Mouse (Mus musculus) forebrain, postnatal 0 days (tissue): ENCODE results near the gene AL732309.1. TPM values are rescaled to one million over a fixed set of nuclear protein-coding genes. Genes with fewer than 3 reads are reported as not detected.
A peak's percentile ranks its signal among the peaks of the same experiment; 100 is the strongest.

Experiments used
- ATAC-seq: fragments of 200-750 bp; cut with Nextera tagmentation; 2 replicates; pipeline ENCODE4 v1.8.0; 2017; ENCODE audit warnings: mild to moderate bottlenecking, moderate library complexity
- DNase-seq: peaks from one replicate; pipeline ENCODE4 v3.0.0-alpha.2; 2015
- H3K27ac ChIP-seq: fragments of 300-500 bp; sonication (generic); 2 replicates; pipeline ENCODE4 v1.5.1; 2014; ENCODE audit warnings: low read depth, mild to moderate bottlenecking, antibody characterized with exemption, low read length, moderate library complexity, mixed read lengths
- H3K27me3 ChIP-seq: fragments of 300-500 bp; sonication (generic); 2 replicates; pipeline ENCODE4 v1.6.1; 2014; ENCODE audit warnings: mild to moderate bottlenecking, low read length, mixed read lengths; ENCODE audit not compliant: insufficient read depth
- H3K36me3 ChIP-seq: fragments of 300-500 bp; sonication (generic); 2 replicates; pipeline ENCODE4 v1.6.1; 2014; ENCODE audit warnings: mild to moderate bottlenecking, moderate library complexity; ENCODE audit not compliant: insufficient read depth
- H3K4me1 ChIP-seq: fragments of 300-500 bp; sonication (generic); 2 replicates; pipeline ENCODE4 v1.6.1; 2014; ENCODE audit warnings: antibody characterized with exemption; ENCODE audit not compliant: insufficient read depth
- H3K4me2 ChIP-seq: fragments of 300-500 bp; sonication (generic); 2 replicates; pipeline ENCODE4 v1.6.1; 2014; ENCODE audit warnings: low read depth, mild to moderate bottlenecking, moderate library complexity
- H3K4me3 ChIP-seq: fragments of 300-500 bp; sonication (generic); 2 replicates; pipeline ENCODE4 v1.5.1; 2014; ENCODE audit warnings: low read depth, low read length, mixed read lengths
- H3K9ac ChIP-seq: fragments of 300-500 bp; sonication (generic); 2 replicates; pipeline ENCODE4 v1.6.1; 2014; ENCODE audit warnings: mild to moderate bottlenecking
- H3K9me3 ChIP-seq: fragments of 300-500 bp; sonication (generic); 2 replicates; pipeline ENCODE4 v1.6.1; 2016; ENCODE audit warnings: low read length
- CTCF ChIP-seq: sonication (generic); IDR thresholded peaks from 2 replicates; pipeline ENCODE4 v1.5.1; 2016; ENCODE audit warnings: antibody characterized with exemption, control low read depth, low read depth
- WGBS: fragments of 180-500 bp; shearing (Covaris S2); extraction: QIAGEN DNeasy Blood & Tissue Kit; methylation state at CpG from one replicate; pipeline ENCODE4 v1.1.7; 2014; 5-methylcytosine and 5-hydroxymethylcytosine counted together
- polyA plus RNA-seq: library from polyadenylated mRNA; unstranded; fragments of >200 nt; fragmentation: Nextera tagmentation; extraction: Ambion mirVana; gene quantifications from 2 replicates; pipeline ENCODE4 v1.2.1, GENCODE M21; 2015
- total RNA-seq: library from RNA; depleted of rRNA; stranded (reverse); fragments of >200 nt; gene quantifications from 2 replicates; pipeline ENCODE4 v1.2.3, GENCODE M21; 2014

AL732309.1 gene
- total and polyA plus RNA-seq, 2 experiments from 2014 or later = 3.0 to 10.1 TPM

DNA sequence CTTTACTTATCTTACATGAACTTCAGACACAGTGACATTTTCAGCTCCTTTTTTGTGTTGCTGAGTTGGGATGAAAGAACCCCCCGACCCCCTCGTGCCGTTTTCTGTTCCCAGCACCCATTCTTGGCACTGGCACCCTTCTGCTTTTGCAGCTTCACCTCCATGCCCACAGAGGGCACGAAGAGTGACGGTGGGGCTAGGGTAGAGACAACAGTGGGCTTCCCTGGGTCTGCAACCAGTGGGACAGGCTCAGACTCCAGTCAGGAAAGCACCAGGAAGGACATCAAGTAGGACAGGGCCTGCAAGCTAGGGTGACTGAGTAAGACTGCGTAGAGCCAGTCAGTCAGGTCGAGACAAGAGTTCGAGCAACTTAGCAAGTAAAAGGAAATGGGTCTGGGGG, 6.4 kb downstream of the AL732309.1 start:
- Histone ChIP-seq H3K36me3 (peaks cover 17% of the 10 kb centered on the region), H3K4me3 (peak overlapping the region; percentile 70), H3K27me3 (no peaks in the 10 kb centered on the region), H3K9ac (no peak overlapping the region), H3K4me2 (peak overlapping the region; percentile 89), H3K9me3 (no peaks in the 10 kb centered on the region), H3K27ac (peak overlapping the region; percentile 82; the same call in 1 of the 2 replicates), H3K4me1 (peaks cover 6% of the 10 kb centered on the region)
- WGBS = 46% methylated on average over 8 of the region's 8 CpGs
- no peak; the same call in 1 of the 2 replicates for ATAC-seq
- TF ChIP-seq CTCF = no peak
- DNase-seq = no peak

DNA sequence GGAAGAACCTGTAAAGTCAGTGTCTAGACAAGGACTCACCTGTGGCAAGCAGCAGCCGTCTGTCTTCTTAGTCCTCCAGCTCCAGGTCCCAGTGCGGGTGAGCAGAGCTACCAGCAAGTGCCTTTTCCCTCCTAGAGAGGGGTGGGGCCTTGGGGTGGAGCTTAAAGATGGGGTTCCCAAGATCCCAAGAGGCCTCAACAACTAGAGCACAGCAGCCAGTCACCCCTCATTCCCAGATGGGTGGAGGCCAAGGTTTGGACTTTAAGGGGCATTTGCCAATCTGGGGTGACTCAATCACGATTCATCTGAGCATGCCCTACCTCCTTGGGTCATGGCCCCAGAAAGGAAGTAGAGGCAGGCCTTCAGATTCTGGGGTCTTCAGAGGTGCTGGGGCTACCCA, 6.9 kb downstream of the AL732309.1 start:
- no peaks in the 10 kb centered on the region for H3K9me3 ChIP-seq
- H3K27me3 ChIP-seq = no peaks in the 10 kb centered on the region
- no peak overlapping the region for H3K9ac ChIP-seq
- no peak overlapping the region for H3K27ac ChIP-seq
- DNase-seq = no peak
- ATAC-seq = no peak
- 87% methylated on average over 3 of the region's 3 CpGs for WGBS
- no peak overlapping the region for H3K4me3 ChIP-seq
- H3K4me2 ChIP-seq = no peak overlapping the region
- peaks cover 6% of the 10 kb centered on the region for H3K4me1 ChIP-seq
- H3K36me3 ChIP-seq = peaks cover 12% of the 10 kb centered on the region
- TF ChIP-seq CTCF = no peak

DNA sequence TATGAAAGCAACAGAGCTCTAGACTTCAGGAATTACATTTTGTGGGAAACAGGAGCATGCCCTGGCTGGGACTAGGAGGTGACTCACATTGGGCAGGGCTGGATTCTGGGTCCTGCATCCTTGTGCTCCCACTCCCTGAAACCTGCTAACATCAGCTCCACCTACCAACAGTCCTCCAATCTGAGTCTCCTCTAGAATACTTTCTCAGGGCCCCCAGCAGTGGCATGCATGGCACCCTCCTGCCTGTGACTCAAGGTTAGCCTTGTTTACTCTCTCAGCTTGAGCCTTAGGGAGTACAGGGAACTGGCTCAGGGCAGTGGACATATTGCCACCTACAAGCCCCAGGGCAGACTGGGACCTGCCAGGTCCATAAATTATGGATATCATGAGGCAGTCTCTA, 8.6 kb downstream of the AL732309.1 start:
- Histone ChIP-seq H3K27ac (no peak overlapping the region), H3K9me3 (no peaks in the 10 kb centered on the region), H3K4me2 (no peak overlapping the region), H3K4me1 (peaks cover 6% of the 10 kb centered on the region), H3K27me3 (no peaks in the 10 kb centered on the region; the same call in 1 of the 2 replicates), H3K9ac (no peak overlapping the region), H3K4me3 (no peak overlapping the region), H3K36me3 (no peaks in the 10 kb centered on the region)
- DNase-seq (no peak), ATAC-seq (no peak)
- no peak for TF ChIP-seq CTCF

DNA sequence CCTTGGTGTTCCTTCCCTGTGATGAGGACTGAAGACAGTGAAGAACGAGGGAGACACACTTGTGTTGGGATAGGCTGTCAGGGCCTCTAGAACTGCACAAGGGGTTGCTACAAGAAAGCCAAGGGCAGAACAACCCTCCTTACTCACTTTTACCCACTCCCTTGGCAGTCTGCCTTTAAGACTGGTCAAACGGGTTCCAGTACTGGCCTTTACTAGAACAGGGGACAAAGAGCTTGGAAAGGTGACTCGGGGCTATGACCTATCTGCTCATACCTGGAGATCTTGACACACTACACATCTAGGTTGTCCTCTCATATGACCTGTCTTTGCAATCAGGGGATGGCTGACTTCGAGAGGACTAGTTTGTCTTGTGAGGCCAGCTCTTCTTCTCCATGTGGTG, 9.1 kb downstream of the AL732309.1 start:
- DNase-seq (no peak), ATAC-seq (no peak)
- H3K27ac ChIP-seq = no peak overlapping the region
- TF ChIP-seq CTCF = no peak
- H3K9me3 ChIP-seq = no peaks in the 10 kb centered on the region
- peaks cover 6% of the 10 kb centered on the region for H3K4me1 ChIP-seq
- H3K4me2 ChIP-seq = no peak overlapping the region
- no peak overlapping the region for H3K4me3 ChIP-seq
- H3K9ac ChIP-seq = no peak overlapping the region
- H3K36me3 ChIP-seq = no peaks in the 10 kb centered on the region
- no peaks in the 10 kb centered on the region; the same call in 1 of the 2 replicates for H3K27me3 ChIP-seq
- 66% methylated on average over 4 of the region's 4 CpGs for WGBS

DNA sequence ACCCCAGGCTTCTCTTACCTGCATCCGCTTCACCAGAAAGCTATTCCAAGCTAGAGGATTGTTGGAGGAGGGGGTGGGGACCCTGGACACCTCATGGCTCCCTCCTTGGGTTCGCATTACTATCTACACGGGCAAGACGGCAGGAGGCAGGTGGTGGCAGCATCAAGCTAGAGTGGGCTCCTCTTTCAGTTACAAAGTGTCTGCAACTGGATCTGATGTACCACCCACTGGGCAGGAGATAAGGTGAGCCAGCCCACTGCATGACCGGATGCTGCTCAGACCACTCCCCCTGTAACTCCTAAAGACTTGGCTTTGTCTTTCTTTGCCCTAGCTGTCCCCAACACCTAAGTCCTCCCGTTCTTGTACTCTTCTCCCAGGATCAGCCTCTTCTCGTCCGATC, 10.0 kb downstream of the AL732309.1 start, which contains the start of gene Rnf224:
TSS of gene Rnf224 (minus strand) at position 174 of the 400 bp plus-strand sequence.
- H3K4me3 ChIP-seq = no peak within 1 kb of the TSS
- peaks cover 5% of the 10 kb centered on the region for H3K4me1 ChIP-seq
- 45% methylated on average over 8 of the region's 8 CpGs for WGBS
- no peak for TF ChIP-seq CTCF
- H3K27ac ChIP-seq = no peak within 1 kb of the TSS
- ATAC-seq (no peak), DNase-seq (no peak)
- H3K9me3 ChIP-seq = no peaks in the 10 kb centered on the region
- H3K4me2 ChIP-seq = no peak within 1 kb of the TSS
- H3K27me3 ChIP-seq = no peaks in the 10 kb centered on the region; the same call in 1 of the 2 replicates
- H3K9ac ChIP-seq = no peak within 1 kb of the TSS
- H3K36me3 ChIP-seq = no peaks in the 10 kb centered on the region

DNA sequence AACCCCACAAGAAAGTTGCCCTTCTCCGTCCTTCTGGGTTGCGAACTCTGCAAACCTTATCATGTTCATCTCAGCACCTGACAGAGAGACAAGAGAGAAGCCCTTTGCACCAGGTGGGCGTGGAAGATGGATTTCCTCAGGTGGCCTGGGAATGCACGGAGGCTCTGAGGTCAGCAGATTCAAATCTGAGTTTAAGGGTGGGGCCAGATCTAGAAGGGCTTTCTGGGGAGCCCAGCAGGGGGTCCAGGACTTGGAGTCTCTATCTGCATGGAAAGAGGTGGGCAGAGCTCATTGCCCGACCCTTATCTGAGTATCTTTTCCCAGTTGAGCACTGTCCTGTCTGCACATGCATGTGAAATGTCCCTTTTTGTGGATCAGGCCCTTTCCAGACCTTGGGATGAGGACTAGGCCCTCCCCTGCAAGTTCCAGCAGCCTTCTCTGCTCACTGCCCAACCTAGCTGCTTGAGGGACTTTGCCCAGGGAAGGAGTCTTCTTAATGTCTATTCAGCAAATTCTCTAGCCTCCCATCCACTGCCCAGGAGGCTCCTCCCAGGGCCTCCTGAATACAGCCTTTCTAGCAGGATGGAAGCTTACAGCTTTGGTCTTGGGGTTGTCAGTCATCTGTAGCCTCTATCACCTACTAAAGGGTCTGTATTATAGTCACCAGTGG, 12.0 kb downstream of the AL732309.1 start:
- TF ChIP-seq CTCF = no peak
- no peak overlapping the region for H3K9ac ChIP-seq
- no peak for ATAC-seq
- DNase-seq = no peak
- no peak overlapping the region for H3K4me2 ChIP-seq
- H3K4me1 ChIP-seq = no peaks in the 10 kb centered on the region
- no peaks in the 10 kb centered on the region for H3K36me3 ChIP-seq
- no peak overlapping the region for H3K4me3 ChIP-seq
- no peaks in the 10 kb centered on the region for H3K9me3 ChIP-seq
- 87% methylated on average over 5 of the region's 5 CpGs for WGBS
- H3K27me3 ChIP-seq = no peaks in the 10 kb centered on the region; the same call in 1 of the 2 replicates
- H3K27ac ChIP-seq = no peak overlapping the region

DNA sequence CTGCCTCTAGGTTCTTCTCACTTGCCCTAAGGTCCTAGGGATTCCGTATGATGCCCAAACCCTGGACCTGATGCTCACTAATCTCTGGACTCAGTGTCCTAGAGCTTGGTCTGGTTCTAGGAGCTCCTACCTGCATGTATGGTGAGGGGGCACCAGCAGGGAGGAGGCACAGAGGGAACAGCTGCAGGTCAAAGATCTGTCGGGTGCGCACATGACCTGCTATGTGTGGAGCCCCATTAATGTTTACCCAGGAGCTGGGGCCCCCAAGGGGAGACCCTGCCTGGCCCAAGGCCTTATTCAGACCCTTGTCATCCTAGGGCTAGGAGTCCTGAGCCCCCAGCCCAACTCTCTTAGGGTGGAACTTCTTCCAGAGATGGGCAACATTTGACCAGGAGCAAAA, 12.6 kb downstream of the AL732309.1 start, which contains the start of gene Slc34a3:
TSS of gene Slc34a3 (minus strand) at position 315 of the 400 bp plus-strand sequence.
- ATAC-seq (no peak), DNase-seq (no peak)
- no peak for TF ChIP-seq CTCF
- Histone ChIP-seq H3K4me2 (no peak within 1 kb of the TSS), H3K9ac (no peak within 1 kb of the TSS), H3K27ac (no peak within 1 kb of the TSS), H3K4me3 (no peak within 1 kb of the TSS), H3K9me3 (no peaks in the 10 kb centered on the region), H3K27me3 (no peaks in the 10 kb centered on the region; the same call in 1 of the 2 replicates), H3K36me3 (no peaks in the 10 kb centered on the region), H3K4me1 (peaks cover 2% of the 10 kb centered on the region; the same call in 1 of the 2 replicates)
- WGBS = 87% methylated on average over 3 of the region's 3 CpGs
